Mouse (Mus musculus): ENCODE measurements around the gene Dmxl2.

Dmxl2 gene

DNA sequence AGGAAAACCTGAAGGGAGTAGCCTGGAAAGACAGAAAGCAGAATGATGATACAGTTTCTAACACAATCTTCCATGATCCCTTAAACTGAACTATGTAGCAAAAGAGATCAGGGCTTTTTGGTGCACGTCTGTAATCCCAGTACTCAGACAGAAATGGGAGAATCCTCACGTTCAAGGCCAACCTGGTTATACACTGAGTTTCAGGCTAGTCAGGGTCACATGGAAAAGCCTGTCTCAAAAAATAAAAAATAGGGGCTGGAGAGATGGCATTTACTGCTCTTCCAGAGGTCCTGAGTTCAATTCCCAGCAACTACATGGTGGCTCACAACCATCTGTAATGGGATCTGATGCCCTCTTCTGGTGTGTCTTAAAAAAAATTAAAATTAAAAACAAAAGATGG is 11.0 kb downstream of the Dmxl2 start:
- no peak for DNase-seq

- no peak for DNase-seq
These were observed 11.8 kb downstream of the Dmxl2 start for GRCm38 (mm10) chr9:54489599-54489998.

GRCm38 (mm10) chr9:54484927-54485326 is 16.5 kb downstream of the Dmxl2 start:
- no peak for DNase-seq

DNA sequence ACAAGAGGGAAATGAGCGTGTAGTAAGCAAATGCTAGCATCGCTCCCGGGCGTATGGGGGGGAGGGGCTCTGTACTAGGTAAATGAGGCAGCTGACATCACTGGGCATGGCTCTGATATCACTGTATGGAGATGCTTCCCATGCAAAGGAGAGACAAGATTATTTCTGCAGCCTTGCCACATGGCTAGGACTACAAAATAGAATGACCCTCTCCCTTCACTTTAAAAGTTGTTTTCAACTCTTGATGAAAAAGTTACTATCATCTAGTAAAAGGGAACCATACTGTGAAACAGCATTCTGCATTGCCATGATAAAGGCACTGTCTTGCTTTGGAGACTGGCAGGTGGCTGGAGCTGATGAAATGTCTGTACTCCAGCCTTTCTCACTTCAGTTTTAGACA is 18.2 kb downstream of the Dmxl2 start:
- DNase-seq = no peak

- no peak for DNase-seq
These were observed 18.7 kb downstream of the Dmxl2 start for GRCm38 (mm10) chr9:54482763-54483162.

DNA sequence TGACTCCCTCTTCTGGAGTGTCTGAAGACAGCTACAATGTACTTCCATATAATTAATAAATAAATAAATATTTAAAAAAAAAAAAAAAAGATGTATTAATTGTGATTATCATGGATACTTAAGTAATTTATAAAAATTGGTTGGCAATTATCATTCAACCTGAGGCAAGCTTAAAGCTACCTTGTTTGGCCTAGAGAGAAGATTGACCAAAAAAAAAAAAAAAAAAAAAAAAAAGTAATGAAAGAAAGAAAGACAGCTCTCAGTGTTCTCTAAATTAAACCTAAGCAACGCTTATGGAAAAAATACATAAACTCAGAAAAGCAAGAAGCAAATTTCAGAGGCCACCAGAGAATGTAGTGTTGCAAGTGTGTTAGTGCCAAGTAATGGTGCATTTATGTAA is 22.4 kb downstream of the Dmxl2 start:
- DNase-seq = no peak

DNA sequence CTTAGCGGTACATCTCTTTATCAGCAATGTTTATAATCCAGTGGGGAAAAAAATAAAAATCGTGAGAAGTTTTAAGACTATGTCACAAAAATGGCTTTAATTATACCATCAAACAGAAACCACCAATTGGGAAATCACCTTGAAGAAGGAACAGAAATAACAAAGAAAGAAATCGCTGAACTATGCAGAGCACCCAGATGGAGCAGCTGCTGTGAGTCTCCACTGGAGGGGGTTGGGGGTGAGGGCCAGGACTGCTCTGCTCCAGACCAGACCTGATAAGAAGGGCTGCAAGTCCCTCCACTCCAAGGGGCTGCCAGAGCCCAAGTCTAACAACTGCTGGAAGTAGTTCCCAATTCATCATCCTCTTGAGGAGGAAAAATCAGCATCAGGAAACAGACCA is 23.3 kb downstream of the Dmxl2 start:
- DNase-seq = no peak

- no peak for DNase-seq
These were observed 26.9 kb downstream of the Dmxl2 start for GRCm38 (mm10) chr9:54474546-54474945.

GRCm38 (mm10) chr9:54474031-54474430 is 27.4 kb downstream of the Dmxl2 start:
- DNase-seq = no peak

GRCm38 (mm10) chr9:54472784-54473183 is 28.6 kb downstream of the Dmxl2 start:
- no peak for DNase-seq

DNA sequence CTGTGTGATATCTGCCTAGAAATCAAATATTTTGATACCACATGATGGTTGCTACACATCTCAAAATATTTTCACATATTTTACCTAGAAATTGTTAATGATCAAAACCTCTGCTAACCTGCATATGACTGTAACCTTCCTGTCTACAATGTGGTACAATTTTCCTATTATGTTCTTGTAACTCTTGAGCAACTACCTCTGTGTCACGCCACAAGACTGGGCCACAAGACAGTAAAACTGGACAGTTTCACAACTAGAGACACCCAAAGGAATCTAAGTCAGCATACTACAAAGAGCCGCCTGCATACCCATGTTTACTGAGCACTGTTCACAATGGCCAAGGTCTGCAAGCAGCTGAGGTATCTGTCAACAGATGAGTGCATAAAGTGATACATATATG is 32.1 kb downstream of the Dmxl2 start:
- no peak for DNase-seq

GRCm38 (mm10) chr9:54467433-54467933 is 33.9 kb downstream of the Dmxl2 start:
- no peak for DNase-seq

GRCm38 (mm10) chr9:54463483-54464054 is 37.9 kb downstream of the Dmxl2 start:
- no peak for DNase-seq

DNA sequence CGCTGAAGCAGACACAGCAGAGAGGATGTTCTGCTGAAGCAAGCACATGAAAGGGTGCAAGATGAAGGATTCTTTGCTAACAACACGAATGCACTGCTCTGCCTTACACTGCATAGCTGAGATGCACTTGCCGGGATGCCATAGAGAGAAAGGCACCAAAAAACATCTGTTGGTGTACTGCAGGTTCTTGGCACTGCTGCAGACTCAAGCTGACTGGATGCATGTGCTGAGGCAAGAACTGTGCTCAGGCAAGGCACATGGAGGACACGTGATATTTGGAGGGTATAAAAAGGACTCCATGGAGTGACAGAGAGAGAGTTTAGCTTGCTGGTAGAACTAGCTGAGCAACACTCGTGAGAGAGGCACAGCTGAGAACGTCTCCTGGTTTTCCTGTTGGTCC is 62.4 kb downstream of the Dmxl2 start:
- DNase-seq = no peak

- DNase-seq = no peak
These were observed 63.2 kb downstream of the Dmxl2 start for GRCm38 (mm10) chr9:54438246-54438645.

- no peak for DNase-seq
These were observed 85.2 kb downstream of the Dmxl2 start for GRCm38 (mm10) chr9:54416238-54416637.

DNA sequence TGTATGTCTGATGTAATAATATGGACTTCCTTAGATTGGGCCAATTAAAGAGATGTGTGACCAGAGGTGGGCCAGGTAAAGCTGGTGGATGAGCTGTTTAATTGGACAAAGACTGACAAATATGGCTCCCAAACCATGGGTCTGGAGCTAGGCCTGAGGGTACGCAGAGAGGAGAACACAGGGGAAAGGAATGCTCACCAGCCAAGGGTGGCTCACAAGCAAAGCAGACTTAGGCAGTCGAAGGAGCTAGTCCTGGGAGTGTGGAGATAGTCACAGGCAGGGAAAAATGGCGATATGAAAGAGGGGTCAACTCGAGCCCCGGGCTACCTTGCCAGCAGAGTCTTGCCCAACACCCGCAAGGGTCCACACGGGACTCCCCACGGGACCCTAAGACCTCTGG is 144.7 kb downstream of the Dmxl2 start:
- DNase-seq = no peak

GRCm38 (mm10) chr9:54342026-54342425 is 159.4 kb downstream of the Dmxl2 start:
- no peak for DNase-seq

DNA sequence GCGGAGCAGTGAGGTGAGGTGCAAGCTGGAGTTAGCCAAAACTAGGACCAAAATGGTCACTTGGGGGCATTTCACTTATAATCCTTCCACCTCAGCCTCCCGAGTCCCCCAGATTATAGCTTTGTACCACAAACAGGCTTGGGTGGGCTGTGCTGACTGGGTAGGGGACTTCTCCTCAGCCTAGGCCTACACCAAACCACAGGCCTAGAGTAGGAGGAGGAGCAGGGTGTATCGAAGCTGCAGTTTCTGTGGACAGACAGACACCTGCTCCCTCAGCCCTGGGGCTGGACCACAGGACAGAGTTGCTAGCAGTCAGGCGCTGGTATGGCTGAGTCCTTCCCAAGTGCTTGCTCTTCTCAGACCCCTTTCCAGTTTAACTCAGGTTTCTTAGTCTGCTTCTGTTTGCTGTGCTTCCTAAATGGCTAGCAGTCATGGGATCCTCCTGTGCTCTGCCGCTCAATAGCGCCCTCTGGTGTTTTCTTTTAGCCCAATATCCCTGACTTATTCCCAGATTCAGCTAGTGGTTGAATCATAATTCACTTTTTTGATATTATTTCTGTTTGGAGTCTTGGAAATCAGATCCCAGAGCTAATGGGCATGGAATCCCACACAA is 164.8 kb downstream of the Dmxl2 start:
- no peak for DNase-seq

GRCm38 (mm10) chr9:54335582-54335981 is 165.8 kb downstream of the Dmxl2 start:
- DNase-seq = no peak

DNA sequence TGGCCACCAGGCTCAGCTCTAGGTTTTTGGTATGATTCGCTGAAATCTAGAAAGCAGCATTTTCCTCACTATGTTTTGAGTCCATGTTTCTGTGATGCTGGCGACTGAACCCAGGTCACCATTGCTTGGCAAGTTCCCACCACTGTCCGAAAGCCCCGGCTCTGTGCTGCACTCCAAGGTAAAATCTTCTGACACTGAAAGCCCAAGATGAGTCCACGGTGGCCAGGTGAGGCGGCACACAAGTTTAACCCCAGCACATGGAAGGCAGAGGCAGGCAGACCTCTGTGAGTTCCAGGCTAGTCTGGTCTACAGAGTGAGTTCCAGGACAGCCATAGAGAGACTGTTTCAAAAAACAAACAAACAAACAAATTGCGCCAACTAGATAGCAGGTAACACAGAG is 172.2 kb downstream of the Dmxl2 start:
- DNase-seq = no peak

GRCm38 (mm10) chr9:54323456-54323855 is 178.0 kb downstream of the Dmxl2 start:
- DNase-seq = no peak

DNA sequence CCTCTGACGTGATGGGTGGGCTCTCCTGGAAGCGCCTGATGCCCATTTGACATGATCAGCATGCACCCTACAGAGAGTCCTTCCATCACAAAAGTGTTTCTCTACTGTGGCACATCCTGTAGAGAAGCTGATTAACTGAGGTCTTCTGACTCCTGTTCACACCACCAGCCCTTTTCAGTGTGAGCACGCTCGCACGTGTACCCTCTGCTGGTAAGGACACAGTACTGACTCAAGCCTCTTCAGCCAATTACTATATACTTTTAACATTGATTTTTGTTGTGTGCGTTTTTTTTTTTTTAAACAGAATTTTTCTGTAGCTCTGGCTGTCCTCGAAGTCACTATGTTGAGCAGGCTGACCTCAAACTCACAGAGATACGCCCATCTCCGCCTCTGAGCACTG is 185.1 kb downstream of the Dmxl2 start:
- DNase-seq = no peak

All from thymus, adult 18-20 months (tissue).